Mouse (Mus musculus) neural tube, embryonic 13.5 days (tissue): Measurements from ENCODE around the gene Hrh3. TPM values are rescaled to one million over a fixed set of nuclear protein-coding genes. Genes with fewer than 3 reads are reported as not detected.
A peak's percentile ranks its signal among the peaks of the same experiment; 100 is the strongest.

Experiments used
- ATAC-seq: fragments of 200-750 bp; cut with Nextera tagmentation; 2 replicates; pipeline ENCODE4 v1.8.0; 2017; ENCODE audit warnings: low read depth, mild to moderate bottlenecking, moderate TSS enrichment, moderate library complexity
- H3K27ac ChIP-seq: fragments of 300-500 bp; sonication (generic); replicated peaks from 2 replicates; pipeline ENCODE4 v1.5.1; 2015; ENCODE audit warnings: moderate library complexity, mild to moderate bottlenecking, inconsistent platforms
- H3K27me3 ChIP-seq: fragments of 300-500 bp; sonication (generic); 2 replicates; pipeline ENCODE4 v1.6.1; 2015; ENCODE audit warnings: mild to moderate bottlenecking, inconsistent platforms
- H3K36me3 ChIP-seq: fragments of 300-500 bp; sonication (generic); 2 replicates; pipeline ENCODE4 v1.6.1; 2015; ENCODE audit warnings: mild to moderate bottlenecking, inconsistent platforms
- H3K4me1 ChIP-seq: fragments of 300-500 bp; sonication (generic); replicated peaks from 2 replicates; pipeline ENCODE4 v1.6.1; 2015; ENCODE audit warnings: inconsistent platforms
- H3K4me2 ChIP-seq: fragments of 300-500 bp; sonication (generic); 2 replicates; pipeline ENCODE4 v1.6.1; 2015; ENCODE audit warnings: inconsistent platforms, mild to moderate bottlenecking, moderate library complexity
- H3K4me3 ChIP-seq: fragments of 300-500 bp; sonication (generic); 2 replicates; pipeline ENCODE4 v1.5.1; 2015; ENCODE audit warnings: mild to moderate bottlenecking, inconsistent platforms
- H3K9ac ChIP-seq: fragments of 300-500 bp; sonication (generic); 2 replicates; pipeline ENCODE4 v1.6.1; 2015; ENCODE audit warnings: moderate library complexity, mild to moderate bottlenecking, inconsistent platforms
- H3K9me3 ChIP-seq: fragments of 300-500 bp; sonication (generic); 2 replicates; pipeline ENCODE4 v1.6.1; 2016; ENCODE audit warnings: inconsistent platforms
- WGBS: fragments of 180-500 bp; shearing (Covaris S2); methylation state at CpG from one replicate; pipeline ENCODE4 v1.1.7; 2015; 5-methylcytosine and 5-hydroxymethylcytosine counted together
- polyA plus RNA-seq: library from polyadenylated mRNA; unstranded; fragments of >200 nt; fragmentation: Nextera tagmentation; extraction: Ambion mirVana; gene quantifications from 2 replicates; pipeline ENCODE4 v1.2.1, GENCODE M21; 2015

The Hrh3 gene
- polyA plus RNA-seq: 2.5 TPM in 2 replicates

- Histone ChIP-seq H3K27ac (no peak within 1 kb of the TSS), H3K9ac (peak within 1 kb of the TSS; percentile 70), H3K36me3 (no peaks in the 10 kb centered on the region), H3K4me2 (peak within 1 kb of the TSS; percentile 96), H3K9me3 (no peaks in the 10 kb centered on the region), H3K4me1 (peaks cover 46% of the 10 kb centered on the region), H3K4me3 (peak within 1 kb of the TSS; percentile 62), H3K27me3 (peaks cover 69% of the 10 kb centered on the region)
- peak; percentile 72 for ATAC-seq
- WGBS: under 1% methylated on average over 61 of the region's 87 CpGs
These were observed at the start of gene Hrh3 for GRCm38 (mm10) chr2:180103978-180104658. Gene Hrh3, minus strand, starts transcription at chr2:180104488.

- H3K4me3 ChIP-seq: no peak overlapping the region
- no peaks in the 10 kb centered on the region for H3K4me1 ChIP-seq
- no peak overlapping the region for H3K4me2 ChIP-seq
- no peak overlapping the region for H3K27ac ChIP-seq
- no peaks in the 10 kb centered on the region for H3K9me3 ChIP-seq
- peaks cover 94% of the 10 kb centered on the region for H3K36me3 ChIP-seq
- no peaks in the 10 kb centered on the region for H3K27me3 ChIP-seq
- no peak overlapping the region for H3K9ac ChIP-seq
- 87% methylated on average over 9 of the region's 9 CpGs for WGBS
- no peak for ATAC-seq
These were observed 44.3 kb upstream of the Hrh3 start for GRCm38 (mm10) chr2:180148551-180148950.

- Histone ChIP-seq H3K9me3 (no peaks in the 10 kb centered on the region), H3K4me1 (no peaks in the 10 kb centered on the region), H3K4me3 (no peak overlapping the region), H3K9ac (no peak overlapping the region), H3K4me2 (no peak overlapping the region), H3K27ac (no peak overlapping the region), H3K27me3 (no peaks in the 10 kb centered on the region), H3K36me3 (peaks cover 93% of the 10 kb centered on the region)
- no peak for ATAC-seq
- 85% methylated on average over 6 of the region's 6 CpGs for WGBS
These were observed 43.1 kb upstream of the Hrh3 start for GRCm38 (mm10) chr2:180147379-180147778.

- Histone ChIP-seq H3K9me3 (no peaks in the 10 kb centered on the region), H3K4me2 (no peak overlapping the region), H3K9ac (no peak overlapping the region), H3K27ac (no peak overlapping the region), H3K27me3 (no peaks in the 10 kb centered on the region), H3K4me1 (no peaks in the 10 kb centered on the region), H3K4me3 (no peak overlapping the region), H3K36me3 (peaks cover 90% of the 10 kb centered on the region)
- WGBS: 76% methylated on average over 2 of the region's 2 CpGs
- ATAC-seq: no peak
These were observed 41.8 kb upstream of the Hrh3 start for GRCm38 (mm10) chr2:180146091-180146490.

GRCm38 (mm10) chr2:180135414-180135813, 31.1 kb upstream of the Hrh3 start:
- H3K27me3 ChIP-seq: no peaks in the 10 kb centered on the region
- H3K4me3 ChIP-seq: no peak overlapping the region
- no peak overlapping the region for H3K9ac ChIP-seq
- ATAC-seq: no peak
- no peaks in the 10 kb centered on the region for H3K9me3 ChIP-seq
- no peak overlapping the region for H3K27ac ChIP-seq
- H3K4me1 ChIP-seq: no peaks in the 10 kb centered on the region
- 90% methylated on average over 5 of the region's 5 CpGs for WGBS
- peaks cover 30% of the 10 kb centered on the region for H3K36me3 ChIP-seq
- no peak overlapping the region for H3K4me2 ChIP-seq

- H3K4me3 ChIP-seq: no peak overlapping the region
- no peak for ATAC-seq
- 87% methylated on average over 3 of the region's 3 CpGs for WGBS
These were observed 29.6 kb upstream of the Hrh3 start for GRCm38 (mm10) chr2:180133911-180134310.

GRCm38 (mm10) chr2:180133231-180133630, 28.9 kb upstream of the Hrh3 start:
- Histone ChIP-seq H3K9me3 (no peaks in the 10 kb centered on the region), H3K36me3 (peaks cover 8% of the 10 kb centered on the region), H3K27ac (no peak overlapping the region), H3K4me3 (no peak overlapping the region), H3K9ac (no peak overlapping the region), H3K4me2 (no peak overlapping the region), H3K4me1 (no peaks in the 10 kb centered on the region), H3K27me3 (no peaks in the 10 kb centered on the region)
- no peak for ATAC-seq
- WGBS: over 99% methylated on average over 4 of the region's 4 CpGs

More at GRCm38 (mm10) chr2:180133911-180134310, 29.6 kb upstream of the Hrh3 start:
- Histone ChIP-seq H3K9me3 (no peaks in the 10 kb centered on the region), H3K27me3 (no peaks in the 10 kb centered on the region), H3K4me2 (no peak overlapping the region), H3K27ac (no peak overlapping the region), H3K4me1 (no peaks in the 10 kb centered on the region), H3K9ac (no peak overlapping the region), H3K36me3 (peaks cover 15% of the 10 kb centered on the region)

- Histone ChIP-seq H3K36me3 (peaks cover 14% of the 10 kb centered on the region), H3K4me2 (no peak overlapping the region), H3K4me3 (no peak overlapping the region), H3K27me3 (no peaks in the 10 kb centered on the region), H3K9ac (no peak overlapping the region), H3K27ac (no peak overlapping the region), H3K9me3 (no peaks in the 10 kb centered on the region), H3K4me1 (peaks cover 29% of the 10 kb centered on the region)
- no peak for ATAC-seq
- 31% methylated on average over 1 of the region's 1 CpGs for WGBS
These were observed 23.4 kb upstream of the Hrh3 start for GRCm38 (mm10) chr2:180127675-180128074.

- H3K4me2 ChIP-seq: no peak overlapping the region
- H3K4me3 ChIP-seq: no peak overlapping the region
- peaks cover 14% of the 10 kb centered on the region for H3K36me3 ChIP-seq
- peaks cover 29% of the 10 kb centered on the region for H3K4me1 ChIP-seq
- no peaks in the 10 kb centered on the region for H3K9me3 ChIP-seq
- no peaks in the 10 kb centered on the region for H3K27me3 ChIP-seq
- H3K9ac ChIP-seq: peak overlapping the region; percentile 41; the same call in 1 of the 2 replicates
- WGBS: 19% methylated on average over 4 of the region's 4 CpGs
- peak overlapping the region; percentile 28; the same call in 1 of the 2 replicates for H3K27ac ChIP-seq
- no peak for ATAC-seq
These were observed 21.9 kb upstream of the Hrh3 start for GRCm38 (mm10) chr2:180126195-180126594.

GRCm38 (mm10) chr2:180124192-180124591, 19.9 kb upstream of the Hrh3 start:
- Histone ChIP-seq H3K4me2 (no peak overlapping the region), H3K27me3 (no peaks in the 10 kb centered on the region), H3K27ac (no peak overlapping the region), H3K4me1 (peaks cover 44% of the 10 kb centered on the region), H3K4me3 (no peak overlapping the region), H3K36me3 (peaks cover 14% of the 10 kb centered on the region), H3K9me3 (no peaks in the 10 kb centered on the region), H3K9ac (no peak overlapping the region)
- no peak for ATAC-seq
- 88% methylated on average over 2 of the region's 2 CpGs for WGBS

GRCm38 (mm10) chr2:180120292-180120761, 16.0 kb upstream of the Hrh3 start:
- Histone ChIP-seq H3K27ac (no peak overlapping the region), H3K4me1 (peaks cover 44% of the 10 kb centered on the region), H3K9ac (peak overlapping the region; percentile 89), H3K4me2 (peak overlapping the region; percentile 93), H3K36me3 (peaks cover 14% of the 10 kb centered on the region), H3K27me3 (no peaks in the 10 kb centered on the region), H3K4me3 (peak overlapping the region; percentile 90), H3K9me3 (no peaks in the 10 kb centered on the region)
- no peak for ATAC-seq
- 71% methylated on average over 5 of the region's 5 CpGs for WGBS

- Histone ChIP-seq H3K27me3 (no peaks in the 10 kb centered on the region), H3K9me3 (no peaks in the 10 kb centered on the region), H3K4me2 (peak overlapping the region; percentile 93), H3K27ac (peak overlapping the region; percentile 84), H3K9ac (peak overlapping the region; percentile 89), H3K4me3 (peak overlapping the region; percentile 90), H3K36me3 (peaks cover 14% of the 10 kb centered on the region), H3K4me1 (peaks cover 49% of the 10 kb centered on the region)
- WGBS: 2% methylated on average over 62 of the region's 68 CpGs
- ATAC-seq: peak; percentile 34
These were observed 15.4 kb upstream of the Hrh3 start for GRCm38 (mm10) chr2:180119439-180120291.
